Mouse (Mus musculus) B cell, adult 2 months (primary cell): ENCODE data around the gene Igf2r.
"Not testable (repeated sequence)": the region's sequence is repeated elsewhere in the genome, so short reads cannot be mapped to it uniquely, and the experiment has no call there.

Experiments used
- DNase-seq, 2 experiments: peaks; one replicate each; pipeline ENCODE4 v3.0.0; 2022

Gene Igf2r

DNA sequence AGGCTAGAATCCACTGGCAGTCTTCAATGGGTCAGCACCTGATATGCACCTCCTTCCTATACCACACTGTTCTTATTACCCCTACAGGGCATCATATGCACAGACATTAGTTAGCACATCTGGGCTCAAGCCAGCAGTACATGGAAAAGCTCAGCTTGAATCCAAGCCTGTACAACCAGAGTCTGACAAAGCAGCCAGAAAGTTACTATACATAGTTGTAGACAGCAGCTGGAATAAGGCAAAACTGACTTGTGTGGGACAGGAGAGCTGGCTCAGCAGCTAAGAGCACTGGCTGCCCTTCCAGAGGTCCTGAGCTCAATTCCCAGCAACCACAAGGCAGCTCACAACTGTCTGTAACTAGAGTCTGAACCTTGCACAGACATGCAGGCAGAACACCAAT lies 57.3 kb downstream of the Igf2r start:
- no peak for DNase-seq

DNA sequence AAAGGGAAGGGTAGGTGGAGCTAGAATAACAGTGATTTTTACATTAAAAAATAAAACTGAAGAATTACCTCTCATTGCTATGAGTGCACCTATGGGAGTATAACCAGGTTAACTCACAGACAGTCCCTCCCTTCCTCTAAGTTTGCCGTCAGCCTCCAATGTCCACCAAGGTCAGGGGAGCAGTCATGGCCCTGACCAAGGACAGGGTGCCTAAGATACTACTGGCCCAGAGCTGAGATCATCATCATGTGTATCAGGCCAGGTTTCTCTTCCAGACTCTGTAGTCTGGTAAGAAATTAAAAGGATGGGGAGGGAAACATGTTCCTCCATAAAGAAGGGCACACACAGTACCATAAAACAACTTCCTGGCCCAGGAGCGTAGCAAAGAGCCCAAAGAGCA lies 58.5 kb downstream of the Igf2r start:
- no peak for DNase-seq

DNA sequence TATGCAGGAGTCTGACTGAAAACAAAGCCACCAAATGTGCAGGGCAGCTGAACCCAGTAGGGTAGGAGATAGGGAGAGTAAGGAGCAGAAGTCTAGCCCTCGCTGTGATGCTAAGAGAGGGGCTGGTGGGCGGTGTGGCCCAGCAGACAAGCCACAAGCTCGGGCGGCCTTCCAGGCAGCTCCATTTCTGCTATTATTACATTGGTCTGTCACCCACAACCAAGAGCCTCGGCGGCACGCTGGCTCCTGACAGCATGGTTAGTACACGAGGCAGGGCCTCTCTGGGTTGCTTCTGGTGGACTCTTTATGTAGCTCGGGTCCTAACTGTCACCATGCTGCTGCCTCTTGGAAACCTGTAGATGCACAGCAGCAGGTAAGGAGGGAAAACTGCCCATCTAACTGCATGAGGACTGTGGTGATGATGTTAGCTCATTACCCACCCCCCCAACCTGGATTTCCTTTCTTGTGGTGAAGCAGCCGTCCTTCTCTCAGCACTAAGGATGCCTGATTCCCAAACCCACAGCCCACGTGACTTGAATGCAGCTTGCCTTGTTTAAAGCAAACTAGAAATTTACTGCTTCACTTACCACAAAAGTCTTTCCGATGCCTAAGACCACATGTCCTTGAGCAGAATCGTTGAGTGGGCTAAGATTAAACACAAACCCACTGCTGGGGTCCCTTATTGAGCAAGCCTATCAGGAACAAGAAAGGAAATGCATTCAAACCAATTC lies 59.2 kb downstream of the Igf2r start:
- DNase-seq = no peak

DNA sequence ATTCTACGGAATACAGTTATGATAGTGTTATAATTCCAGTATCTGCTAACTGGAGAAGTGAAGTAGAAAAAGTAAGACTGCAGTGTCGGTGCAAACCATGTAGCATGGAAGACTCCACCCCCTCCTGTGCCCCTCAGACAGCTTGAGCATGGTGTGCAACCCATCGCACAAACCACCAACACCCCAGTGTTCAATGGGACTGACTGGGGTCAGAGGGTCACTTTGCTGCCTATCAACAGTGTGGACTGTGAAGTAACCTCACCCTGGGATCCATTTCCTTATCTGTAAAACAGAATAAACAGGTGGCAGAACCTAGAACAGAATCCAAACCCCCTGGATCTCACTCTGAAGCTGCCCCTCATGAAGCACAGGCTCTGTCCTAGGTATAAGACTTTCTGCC lies 61.1 kb downstream of the Igf2r start:
- DNase-seq = no peak

DNA sequence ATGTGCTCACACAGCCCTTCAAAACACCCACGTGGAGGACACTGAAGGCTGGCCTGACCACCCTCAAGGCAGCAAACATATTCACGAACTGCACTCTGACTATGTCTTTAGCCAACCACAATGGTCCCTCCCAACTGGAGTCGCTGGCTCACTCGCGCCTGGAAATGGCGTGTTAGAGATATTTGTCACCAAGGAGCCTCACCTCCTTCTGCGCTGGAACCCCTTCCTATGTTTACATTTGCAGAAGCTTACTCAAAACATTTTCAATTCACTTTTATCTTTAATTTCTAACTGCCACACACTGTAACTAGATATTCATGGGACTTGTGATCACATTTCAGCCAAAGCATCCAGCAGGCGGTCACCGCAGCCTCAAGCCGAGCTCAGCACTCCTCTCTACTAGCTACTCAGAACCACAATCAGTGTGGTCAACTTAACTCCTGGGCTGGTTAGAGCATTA lies 62.8 kb downstream of the Igf2r start:
- DNase-seq = no peak

DNA sequence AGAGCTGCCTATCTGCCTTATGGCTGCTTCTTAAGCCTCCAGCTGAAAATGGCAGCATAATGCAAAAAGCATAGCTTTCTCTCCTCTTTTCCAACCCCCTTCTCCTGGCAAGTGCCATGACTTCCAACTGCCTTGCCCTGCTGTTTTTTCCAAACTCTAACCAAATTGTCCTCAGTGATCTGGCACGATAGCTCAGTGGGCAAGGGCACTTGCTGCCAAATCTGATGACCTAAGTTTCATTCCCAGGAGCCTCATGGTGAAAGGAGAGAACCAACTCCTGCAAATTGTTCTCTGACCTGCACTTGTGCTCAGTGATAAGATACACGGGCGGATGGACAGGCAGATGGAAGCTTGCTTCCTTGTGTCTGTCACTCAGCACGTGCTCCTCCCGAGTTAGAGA lies 66.6 kb downstream of the Igf2r start:
- no peak for DNase-seq

DNA sequence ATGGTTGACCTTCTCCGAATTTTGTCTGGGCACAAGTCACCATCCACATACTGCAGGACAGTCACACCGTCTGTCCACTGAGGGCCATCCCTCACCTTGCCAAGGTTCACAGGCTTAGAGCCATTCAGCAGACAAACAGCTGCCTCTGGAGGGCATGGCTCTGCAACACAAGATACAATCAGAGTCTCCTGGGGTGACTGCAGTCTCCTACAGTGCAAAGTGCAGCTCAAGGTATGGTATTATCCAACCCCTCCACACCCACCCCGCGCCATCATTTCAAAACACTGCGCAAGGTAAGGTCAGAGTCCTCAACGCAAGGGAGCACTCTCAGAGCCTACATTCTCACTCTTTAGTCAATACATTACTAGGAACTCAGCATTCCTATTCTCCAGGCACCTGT lies 69.1 kb downstream of the Igf2r start:
- no peak for DNase-seq

DNA sequence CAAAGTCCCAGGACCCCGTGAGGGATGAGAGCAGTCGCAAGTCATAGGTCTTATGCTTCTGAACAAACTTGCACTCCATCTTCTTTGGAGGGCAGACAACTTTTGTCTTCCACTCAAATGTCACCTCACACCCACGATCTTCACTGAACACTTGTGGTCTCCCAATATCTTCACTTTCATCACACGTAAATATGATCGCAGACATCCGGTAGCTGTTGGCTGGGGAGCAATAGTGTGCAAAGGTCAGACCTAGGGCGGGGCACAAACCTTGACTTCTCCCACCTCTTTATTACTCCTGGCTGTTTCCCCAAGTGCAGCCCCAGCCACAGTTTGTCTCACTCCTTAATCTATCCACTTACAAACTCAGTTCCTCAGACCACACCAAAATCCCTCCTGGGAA lies 77.6 kb downstream of the Igf2r start:
- DNase-seq = no peak

DNA sequence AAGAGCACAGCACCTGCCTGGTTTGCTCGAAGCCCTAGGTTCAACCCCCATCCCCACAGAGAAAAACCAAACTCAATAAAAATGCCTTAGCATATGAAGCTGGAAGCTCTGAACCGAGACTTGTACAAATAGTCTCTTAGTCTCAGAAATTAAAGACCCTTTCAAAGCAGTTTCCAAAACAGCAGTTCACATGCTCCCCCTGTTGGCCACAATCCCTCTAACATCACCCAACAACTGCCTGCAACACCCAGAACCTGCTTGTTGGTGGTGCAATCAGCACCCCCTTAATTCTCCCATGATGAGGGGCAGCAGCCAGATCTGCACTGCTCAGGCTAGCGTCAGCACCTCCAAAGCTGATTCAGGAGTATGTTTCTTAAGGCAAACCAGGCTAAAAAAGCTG lies 79.9 kb downstream of the Igf2r start:
- DNase-seq = no peak

DNA sequence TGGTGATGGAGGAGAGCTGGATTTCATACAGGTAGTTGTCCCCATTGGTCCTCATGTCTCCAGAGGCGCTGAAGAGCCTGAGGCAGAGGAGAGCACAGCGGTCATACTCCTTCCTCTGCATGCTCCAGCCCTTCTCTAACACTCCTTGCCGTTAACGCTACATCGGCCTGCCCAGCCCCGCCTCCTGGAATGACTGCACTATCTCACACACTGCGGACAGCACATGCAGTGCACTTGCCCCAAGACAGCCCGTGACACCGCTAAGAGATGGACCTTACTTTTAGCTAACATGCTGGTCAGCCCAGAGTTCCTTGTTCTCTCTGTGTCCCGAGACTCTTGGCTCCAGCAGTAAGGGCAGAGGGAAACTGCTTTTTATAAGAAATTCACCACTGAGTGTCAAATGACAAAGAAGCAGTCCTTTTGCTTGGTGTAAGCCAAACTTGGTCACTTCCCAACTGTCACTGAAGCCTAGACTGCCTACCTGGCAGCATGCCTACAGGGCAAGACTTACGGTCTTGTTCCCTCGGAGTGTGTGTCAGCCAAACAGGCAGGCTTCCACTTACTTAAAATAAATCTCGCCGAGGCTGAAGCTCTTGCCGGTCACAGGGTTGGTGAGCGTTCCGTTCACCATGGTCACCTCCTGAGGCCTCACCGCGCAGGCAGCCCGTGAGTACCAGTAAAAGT lies 80.9 kb downstream of the Igf2r start:
- DNase-seq = no peak

DNA sequence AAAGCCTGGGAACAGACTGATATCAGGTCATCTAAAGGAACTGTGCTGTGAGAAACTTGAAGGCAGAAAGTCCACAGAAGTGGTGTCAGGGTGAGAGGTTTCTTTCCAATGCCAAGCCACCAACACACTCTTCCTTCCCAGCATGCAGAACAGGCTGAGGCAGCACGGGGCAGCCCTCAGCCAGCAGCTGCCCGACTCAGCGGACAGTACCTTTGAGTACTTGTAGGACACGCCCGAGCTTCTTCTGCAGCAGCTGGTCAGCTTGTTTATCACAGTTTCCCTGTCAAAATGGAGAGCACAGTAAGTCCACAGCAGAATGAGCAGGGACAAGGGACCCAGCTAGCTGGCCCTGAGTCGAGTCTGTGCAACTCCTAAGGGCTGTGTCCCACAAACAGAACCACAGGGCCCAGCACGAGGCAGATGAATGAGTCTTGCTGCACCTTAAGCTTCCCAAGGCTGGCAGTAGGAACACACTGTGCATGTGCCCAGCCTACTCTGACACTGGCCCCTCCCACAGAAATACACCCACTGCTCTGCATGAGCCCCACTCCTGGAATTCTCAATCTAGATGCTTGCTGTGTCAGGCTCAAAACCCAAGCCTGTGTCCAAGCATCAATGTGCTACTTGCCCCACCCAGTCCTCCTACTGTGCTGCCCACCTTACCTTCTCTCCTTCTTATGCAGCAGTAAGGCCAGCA lies 84.4 kb downstream of the Igf2r start:
- DNase-seq = no peak

DNA sequence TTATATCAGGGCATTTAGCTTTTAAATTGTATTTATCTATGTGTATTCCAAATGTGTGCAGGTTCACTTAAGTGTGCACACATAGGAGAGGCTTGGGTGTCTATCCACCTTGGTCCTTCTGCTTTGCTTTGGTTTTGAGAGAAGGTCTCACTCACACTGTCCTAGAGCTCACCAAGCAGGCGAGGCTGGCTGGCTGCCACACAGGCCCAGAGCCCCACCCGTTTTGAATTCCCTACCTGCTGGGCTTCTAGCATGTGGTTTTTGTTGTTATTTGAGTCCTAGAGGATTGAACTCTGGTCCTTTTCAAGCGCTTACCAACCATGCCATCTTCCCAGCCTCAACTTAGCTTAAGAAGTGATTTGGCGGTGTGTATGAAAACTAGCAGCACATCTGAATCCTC lies 85.1 kb downstream of the Igf2r start:
- DNase-seq = no peak

DNA sequence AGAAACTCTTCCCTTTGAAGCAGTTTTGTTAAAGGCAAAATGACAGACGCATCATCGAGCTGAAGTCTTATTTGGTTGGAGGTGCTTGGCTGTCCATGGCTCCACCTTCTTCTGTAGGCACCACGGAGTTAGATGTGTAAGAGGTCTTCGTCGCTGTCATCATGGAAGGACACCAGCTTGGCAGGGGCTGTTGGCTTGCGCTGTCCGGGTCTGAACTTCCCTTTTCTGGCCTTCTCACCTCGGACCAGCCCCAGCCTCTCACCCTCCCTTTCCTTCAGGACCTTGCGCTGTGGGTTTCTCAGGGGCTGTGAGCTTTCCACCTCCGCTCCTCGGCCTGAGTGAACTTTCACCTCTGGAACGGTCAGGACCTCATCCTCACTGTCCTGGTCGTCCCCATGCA lies 85.9 kb downstream of the Igf2r start:
- no peak for DNase-seq

DNA sequence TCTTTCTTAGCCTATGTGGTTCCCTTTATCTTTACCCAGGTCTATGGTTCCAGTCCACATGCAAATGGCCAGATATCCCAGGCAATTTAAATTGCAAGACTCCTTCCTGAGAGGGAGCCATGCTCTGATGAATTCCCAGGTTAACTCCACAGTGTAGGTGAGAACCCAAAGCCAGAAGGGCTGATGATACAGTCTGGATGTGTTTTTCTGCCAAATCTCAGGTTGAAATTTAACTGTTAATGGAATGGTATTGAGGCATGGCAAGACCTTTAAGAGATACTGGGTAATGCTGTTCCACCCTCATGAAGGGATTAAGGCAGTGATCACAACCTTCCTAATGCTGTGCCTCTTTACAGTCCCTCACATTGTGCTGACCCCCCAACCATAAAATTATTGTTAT lies 91.2 kb downstream of the Igf2r start:
- DNase-seq = no peak

DNA sequence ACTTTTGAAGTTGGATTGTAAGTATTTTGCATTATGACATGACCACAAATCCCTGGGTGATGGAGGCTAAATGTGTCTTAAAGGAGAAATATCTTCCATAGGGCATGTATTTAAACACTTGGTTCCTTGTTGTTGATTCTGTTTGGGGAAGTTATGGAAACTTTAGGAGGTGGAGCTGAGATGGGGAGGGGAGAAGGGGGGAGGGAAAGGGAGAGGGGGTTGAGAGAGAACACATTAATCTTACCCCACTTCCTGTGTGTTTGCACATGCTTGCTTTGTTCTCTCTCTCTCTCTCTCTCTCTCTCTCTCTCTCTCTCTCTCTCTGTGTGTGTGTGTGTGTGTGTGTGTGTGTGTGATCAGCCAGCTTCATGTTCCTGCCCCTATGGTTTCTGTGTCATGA lies 92.3 kb downstream of the Igf2r start:
- no peak for DNase-seq

DNA sequence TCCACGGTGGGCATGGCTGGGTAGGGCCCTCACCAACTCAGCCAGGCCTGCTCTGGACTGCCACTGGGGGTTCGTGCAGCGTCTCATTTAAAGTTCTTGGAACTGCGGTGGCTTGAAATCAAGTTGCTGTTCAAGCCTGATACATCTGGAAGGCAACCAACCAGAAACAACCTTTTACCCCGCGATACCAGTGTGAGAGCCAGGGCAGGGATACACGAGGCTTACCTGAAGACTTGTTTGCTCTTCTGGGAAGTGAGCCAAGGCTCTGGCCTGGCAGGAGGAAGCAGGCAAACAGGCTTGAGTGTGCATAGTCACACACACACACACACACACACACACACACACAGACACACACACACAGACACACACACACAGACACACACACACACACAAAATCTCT lies 93.8 kb downstream of the Igf2r start, which contains the start of gene Slc22a1:
TSS of gene Slc22a1 (minus strand) at position 184 of the 400 bp plus-strand sequence.
- no peak for DNase-seq

DNA sequence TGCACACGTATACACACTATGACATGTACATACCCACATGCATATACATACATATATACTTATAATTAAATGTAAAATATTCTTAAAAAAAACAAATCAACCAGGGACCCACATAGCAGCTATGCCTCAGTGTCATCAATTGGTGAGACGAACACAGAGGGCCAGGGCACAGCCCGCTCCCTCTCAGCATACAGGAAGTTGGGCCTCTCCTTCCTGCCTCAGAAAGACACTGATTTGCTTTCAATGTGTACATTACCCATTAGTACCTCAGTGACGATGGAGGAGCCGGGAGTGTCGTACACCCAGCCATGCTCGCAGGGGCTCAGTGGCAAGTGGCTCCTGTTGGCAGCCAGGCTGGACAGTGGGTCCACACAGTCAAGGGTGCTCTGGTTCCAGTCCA lies 94.5 kb downstream of the Igf2r start:
- not testable (repeated sequence) for DNase-seq

DNA sequence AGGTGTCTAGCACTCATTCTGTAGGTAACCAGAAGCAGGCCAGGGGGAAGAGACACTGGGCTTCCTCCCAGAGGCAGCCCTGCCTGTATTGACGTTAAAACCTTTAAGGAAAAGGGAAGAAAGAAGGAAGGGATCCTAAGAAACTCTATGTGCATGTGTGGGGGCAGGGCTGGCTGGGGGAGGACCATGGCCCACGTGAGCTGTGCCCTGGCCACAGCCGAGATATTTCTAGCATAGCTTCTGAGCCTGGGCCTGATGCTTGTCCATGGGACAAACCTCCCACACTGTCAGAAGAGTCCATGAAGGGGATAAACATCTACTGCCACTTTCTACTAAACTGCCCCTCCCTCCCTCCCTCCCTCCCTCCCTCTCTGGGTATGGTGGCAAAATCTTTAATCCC lies 95.6 kb downstream of the Igf2r start:
- no peak for DNase-seq

DNA sequence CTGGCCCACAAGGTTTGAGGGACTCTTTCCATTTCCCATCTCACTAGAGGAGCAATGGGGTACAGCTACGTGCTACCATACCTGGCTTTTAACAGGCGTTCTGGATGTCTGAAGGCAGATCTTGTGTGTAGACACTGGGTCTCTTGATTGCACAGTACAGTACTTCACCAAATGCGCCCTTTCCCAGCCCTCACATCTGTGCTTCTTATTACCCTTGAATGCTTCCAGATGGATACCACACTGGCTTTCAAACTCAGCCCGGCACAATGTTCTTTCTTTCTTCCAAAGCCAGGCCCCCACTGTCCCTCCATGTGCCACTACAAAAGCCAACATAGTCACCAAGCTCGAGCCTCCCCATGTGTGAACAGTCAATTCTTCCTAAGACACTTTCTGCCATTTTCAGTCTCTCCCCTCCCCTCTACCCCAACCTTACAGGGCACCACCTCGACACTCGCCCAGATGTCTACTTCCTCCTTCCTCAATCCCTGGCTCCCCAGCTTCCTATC lies 97.1 kb downstream of the Igf2r start:
- DNase-seq = no peak

DNA sequence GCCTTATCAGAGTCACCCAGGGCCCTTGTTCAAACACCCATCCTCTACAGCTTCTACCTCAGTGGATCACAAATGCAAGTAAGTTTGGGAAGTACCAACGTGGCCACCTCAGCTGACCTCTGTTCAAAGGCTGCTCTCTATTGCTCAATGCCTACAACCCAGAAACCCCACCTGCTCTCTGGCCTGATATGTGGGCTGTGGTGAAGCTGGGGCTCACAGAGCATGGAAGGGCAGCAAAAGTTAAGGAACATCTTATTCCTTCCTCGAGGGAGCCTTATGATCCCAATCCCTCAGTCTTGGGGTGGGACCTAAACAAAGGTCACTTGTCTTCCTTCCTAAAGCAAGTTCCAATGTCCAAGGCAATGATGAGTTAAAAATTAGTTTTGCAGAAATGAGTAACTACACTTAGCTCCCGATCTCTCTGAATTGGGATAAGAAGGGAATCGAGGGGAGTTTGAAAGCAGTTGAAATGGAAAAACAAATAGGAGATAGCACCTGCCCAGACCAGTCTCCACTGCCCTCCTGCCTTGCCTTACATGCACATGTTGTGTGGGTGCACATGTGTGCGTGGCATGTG lies 98.3 kb downstream of the Igf2r start:
- no peak for DNase-seq

DNA sequence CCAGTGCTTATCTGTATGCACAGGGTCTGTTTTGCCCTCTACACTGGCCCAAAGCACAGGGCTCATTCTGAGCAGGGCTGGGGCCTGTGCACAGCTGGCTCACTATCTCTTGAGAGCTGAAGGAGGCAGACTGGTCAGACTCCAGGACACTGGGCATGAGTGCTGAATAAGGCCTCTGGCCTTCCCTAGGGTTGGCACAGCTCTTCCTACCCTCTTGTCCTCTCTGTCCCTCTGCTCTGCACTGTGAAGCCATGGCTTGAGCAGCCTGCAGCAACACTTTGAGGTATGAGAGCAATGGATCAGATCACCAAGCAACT lies 100.1 kb downstream of the Igf2r start:
- DNase-seq = no peak

DNA sequence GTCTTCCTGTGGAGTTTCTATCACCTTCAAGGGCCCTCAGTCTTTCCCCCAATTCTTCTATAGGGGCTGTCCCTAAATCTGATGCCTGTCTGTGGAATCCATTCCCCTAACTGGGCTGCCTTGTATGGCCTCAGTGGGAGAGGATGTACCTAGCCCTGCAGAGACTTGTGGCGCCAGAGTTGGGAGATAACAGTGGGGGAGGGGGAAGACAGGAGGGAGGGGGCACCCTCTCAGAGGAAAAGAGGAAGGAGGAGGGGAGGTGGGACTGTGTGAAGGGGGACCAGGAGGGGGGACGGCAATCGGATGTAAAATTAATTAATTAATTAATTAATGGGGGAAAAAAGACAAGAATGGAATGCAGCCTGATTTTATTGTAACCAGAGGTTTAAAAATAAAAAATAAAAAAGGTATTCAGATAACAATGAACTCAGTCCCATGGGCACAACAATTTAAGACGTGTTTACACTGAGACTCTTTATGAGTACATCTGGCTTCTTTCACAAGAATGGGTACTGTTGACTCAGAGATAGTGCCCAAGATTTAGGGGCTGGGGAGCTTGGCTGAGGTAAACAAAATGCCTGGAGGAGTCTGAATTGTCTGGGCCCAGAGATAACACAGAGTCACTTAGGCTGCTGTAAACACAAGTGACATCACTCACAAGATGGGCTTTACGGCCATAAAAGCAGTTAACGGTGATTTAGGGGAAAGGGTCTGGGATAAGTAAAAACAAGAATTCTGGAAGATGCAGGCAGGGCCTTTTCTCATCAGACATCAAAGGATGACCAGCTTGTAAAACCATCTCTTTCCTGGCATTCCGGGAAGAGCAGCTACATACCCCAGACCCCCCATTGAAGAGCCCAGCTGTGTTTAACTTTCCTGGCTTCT lies 100.7 kb downstream of the Igf2r start:
- no peak for DNase-seq

DNA sequence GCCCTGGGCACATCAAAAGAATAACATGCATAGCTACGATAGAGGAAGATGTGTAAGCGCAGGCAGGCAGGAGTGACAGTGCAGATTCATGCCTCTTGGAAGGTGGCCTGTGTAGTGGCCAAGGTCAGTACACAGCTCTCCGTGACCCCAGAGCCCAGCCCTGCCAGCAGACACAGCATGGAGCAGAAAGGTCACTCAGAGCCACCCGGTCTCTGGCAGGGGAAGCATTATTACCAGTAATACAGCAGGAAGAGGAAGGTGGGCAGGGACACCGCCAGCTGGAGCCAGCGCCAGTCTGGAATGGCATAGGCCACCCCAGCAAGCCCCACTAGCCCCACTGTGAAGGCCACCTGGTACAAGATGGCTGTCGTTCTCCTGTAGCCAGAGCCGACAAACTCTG lies 105.3 kb downstream of the Igf2r start:
- DNase-seq = no peak
